Mouse (Mus musculus) ES-E14 (cell line): ENCODE data around the gene Herc1. TPM values are rescaled to one million over a fixed set of nuclear protein-coding genes. Genes with fewer than 3 reads are reported as not detected.

Source experiments
- DNase-seq: peaks from one replicate; pipeline ENCODE4 v3.0.0-alpha.2; 2013; ENCODE audit warnings: low read depth, low spot score
- H3K27ac ChIP-seq: 2 replicates; pipeline ENCODE4 v1.5.1; 2012; ENCODE audit warnings: low read depth, mild to moderate bottlenecking, low read length, moderate library complexity, mixed read lengths; ENCODE audit not compliant: poor library complexity, insufficient read depth, severe bottlenecking
- H3K36me3 ChIP-seq: 2 replicates; pipeline ENCODE4 v1.6.1; 2012; ENCODE audit warnings: mild to moderate bottlenecking, low read length, moderate library complexity, mixed read lengths; ENCODE audit not compliant: control insufficient read depth, poor library complexity, insufficient read depth, severe bottlenecking
- H3K4me1 ChIP-seq, 2 experiments: fragments of 150-350 bp in 1 of 2; sonication (generic) in 1 of 2; 2 replicates each; pipeline ENCODE4 v1.6.1; 2012; ENCODE audit warnings: low read length in 2 of 2, mild to moderate bottlenecking in 1 of 2, mixed read lengths in 1 of 2; ENCODE audit not compliant: control insufficient read depth in 2 of 2, insufficient read depth in 2 of 2, poor library complexity in 1 of 2
- H3K4me3 ChIP-seq, 2 experiments: fragments of 150-350 bp in 1 of 2; sonication (generic) in 1 of 2; 2 replicates each; pipeline ENCODE4 v1.5.1; 2012; ENCODE audit warnings: low read length in 2 of 2, low read depth in 1 of 2, mild to moderate bottlenecking in 1 of 2, mixed read lengths in 1 of 2; ENCODE audit not compliant: insufficient read depth in 1 of 2, poor library complexity in 1 of 2, severe bottlenecking in 1 of 2
- H3K9ac ChIP-seq: 2 replicates; pipeline ENCODE4 v1.6.1; 2012; ENCODE audit warnings: low read depth, mild to moderate bottlenecking, low read length, mixed read lengths; ENCODE audit not compliant: poor library complexity, insufficient read depth, severe bottlenecking
- H3K9me3 ChIP-seq: fragments of 150-350 bp; sonication (generic); 2 replicates; pipeline ENCODE4 v1.6.1; 2012; ENCODE audit warnings: low read depth, mild to moderate bottlenecking, low read length; ENCODE audit not compliant: control insufficient read depth, insufficient read depth
- CHD2 ChIP-seq: IDR thresholded peaks from 2 replicates; pipeline ENCODE4 v1.6.1; 2014; ENCODE audit warnings: mild to moderate bottlenecking, low read depth, low read length, inconsistent platforms
- HCFC1 ChIP-seq: IDR thresholded peaks from 2 replicates; pipeline ENCODE4 v1.6.1; 2012; ENCODE audit warnings: low read length, inconsistent platforms, borderline replicate concordance; ENCODE audit not compliant: insufficient read depth
- MAFK ChIP-seq: IDR thresholded peaks from 2 replicates; pipeline ENCODE4 v1.6.1; 2014; ENCODE audit warnings: mild to moderate bottlenecking, low read depth, low read length, inconsistent platforms; ENCODE audit not compliant: insufficient read depth
- ZC3H11A ChIP-seq: IDR thresholded peaks from 2 replicates; pipeline ENCODE4 v1.6.1; 2012; ENCODE audit warnings: low read depth, mild to moderate bottlenecking, inconsistent platforms, low read length, borderline replicate concordance
- ZNF384 ChIP-seq: IDR thresholded peaks from 2 replicates; pipeline ENCODE4 v1.6.1; 2012; ENCODE audit warnings: low read depth, low read length, inconsistent platforms
- in situ Hi-C, 2 experiments: fragments of 600-800 bp; cut with MboI; formaldehyde crosslinking; loops; one replicate each; pipeline ENCODE4 v1.15.1; 2025; ENCODE audit warnings: low sequenced_read_pairs in 2 of 2, inconsistent platforms in 1 of 2; ENCODE audit not compliant: unreplicated experiment in 2 of 2
- total RNA-seq: library from RNA; depleted of rRNA; stranded (reverse); fragments of 300-350 nt; gene quantifications from 2 replicates; pipeline ENCODE4 v1.2.3, GENCODE M21; 2012

Gene Herc1
- total RNA-seq, 1 experiment, result 43.3 TPM

- no peak for TF ChIP-seq ZC3H11A
- TF ChIP-seq MAFK, result no peak
- no peak for TF ChIP-seq CHD2
- no peak for TF ChIP-seq HCFC1
- in situ Hi-C loops, result no loop called here
- DNase-seq, result no peak
- no peak overlapping the region for H3K27ac ChIP-seq
- H3K9me3 ChIP-seq, result no peaks in the 10 kb centered on the region
- no peaks in the 10 kb centered on the region for H3K36me3 ChIP-seq
- no peak overlapping the region for H3K4me3 ChIP-seq
- H3K4me1 ChIP-seq, result peaks cover 0 to 8% of the 10 kb centered on the region in 2 experiments; a peak in 1 of 4 replicates
- H3K9ac ChIP-seq, result no peak overlapping the region
Measured at GRCm38 (mm10) chr9:66352704-66353103, 2.5 kb downstream of the Herc1 start.

- Histone ChIP-seq H3K4me1 (no peaks in the 10 kb centered on the region), H3K27ac (no peak overlapping the region), H3K36me3 (no peaks in the 10 kb centered on the region), H3K4me3 (no peak overlapping the region), H3K9ac (no peak overlapping the region), H3K9me3 (no peaks in the 10 kb centered on the region)
- in situ Hi-C loops, result no loop called here
- DNase-seq, result no peak
- TF ChIP-seq ZC3H11A (no peak), MAFK (no peak), HCFC1 (no peak), CHD2 (no peak), ZNF384 (no peak)
Measured at GRCm38 (mm10) chr9:66359135-66359534, 8.9 kb downstream of the Herc1 start.

GRCm38 (mm10) chr9:66360143-66360690 is 10.0 kb downstream of the Herc1 start:
- no peaks in the 10 kb centered on the region for H3K9me3 ChIP-seq
- no peak for DNase-seq
- in situ Hi-C loops, result no loop called here
- no peak overlapping the region for H3K9ac ChIP-seq
- H3K27ac ChIP-seq, result no peak overlapping the region
- no peaks in the 10 kb centered on the region for H3K36me3 ChIP-seq
- H3K4me1 ChIP-seq, result no peaks in the 10 kb centered on the region
- TF ChIP-seq HCFC1 (no peak), MAFK (no peak), CHD2 (no peak), ZNF384 (no peak), ZC3H11A (no peak)
- H3K4me3 ChIP-seq, result no peak overlapping the region

GRCm38 (mm10) chr9:66368890-66369433 is 18.7 kb downstream of the Herc1 start:
- Histone ChIP-seq H3K9me3 (no peaks in the 10 kb centered on the region), H3K9ac (no peak overlapping the region), H3K4me1 (peaks cover 2% of the 10 kb centered on the region in 2 experiments; a peak in 2 of 4 replicates), H3K27ac (no peak overlapping the region), H3K4me3 (no peak overlapping the region), H3K36me3 (peaks cover 3% of the 10 kb centered on the region; the same call in 1 of the 2 replicates)
- in situ Hi-C loops, result no loop called here
- no peak for DNase-seq
- TF ChIP-seq ZNF384 (no peak), MAFK (no peak), CHD2 (no peak), ZC3H11A (no peak), HCFC1 (no peak)

GRCm38 (mm10) chr9:66370334-66370733 is 20.1 kb downstream of the Herc1 start:
- no peak overlapping the region for H3K9ac ChIP-seq
- H3K4me3 ChIP-seq, result no peak overlapping the region
- TF ChIP-seq ZNF384, result no peak; the same call in 1 of the 2 replicates
- no peak for TF ChIP-seq CHD2
- no peak for TF ChIP-seq ZC3H11A
- no peak for TF ChIP-seq HCFC1
- H3K36me3 ChIP-seq, result peaks cover 3% of the 10 kb centered on the region; the same call in 1 of the 2 replicates
- peaks cover 2% of the 10 kb centered on the region in 2 experiments; a peak in 2 of 4 replicates for H3K4me1 ChIP-seq
- no peak overlapping the region for H3K27ac ChIP-seq
- no peaks in the 10 kb centered on the region for H3K9me3 ChIP-seq
- no peak for DNase-seq
- in situ Hi-C loops, result no loop called here
